In genomic region chr7:46714518-46714917, GRCm38 (mm10) we compare ENCODE assay signal across 8 mouse cellular contexts. TPM values are rescaled to one million over a fixed set of nuclear protein-coding genes. Genes with fewer than 3 reads are reported as not detected.
DNase-seq lines count a peak whose midpoint lies in the region; ATAC-seq and TF ChIP-seq lines count a peak whose summit lies in the region.

No protein-coding gene starts in this region.

- H3K9ac ChIP-seq in kidney, embryonic 16.5 days (replicated peaks; ENCODE audit: low read length): no peak overlapping the region

- ATAC-seq in kidney, embryonic 16.5 days (ENCODE audit: low FRiP score, low TSS enrichment): no peak

- 32% methylated on average over 6 of the region's 6 CpGs for WGBS in kidney, embryonic 16.5 days
- 27% methylated on average over 6 of the region's 6 CpGs for WGBS in olfactory bulb, adult 2 months

- DNase-seq in kidney, adult 18-20 months: peak; percentile 58
- peak; percentile 82 for DNase-seq in ES-CJ7 (ENCODE audit: low read depth, low spot score)
- peak; percentile 61 for DNase-seq in c-Kit-positive CD71-positive TER-119-negative erythroid progenitor cells, embryonic 14.5 days (ENCODE audit: low read depth)
- DNase-seq in gastrocnemius, postnatal 10 days: peak; percentile 57
- DNase-seq in left cerebral cortex, postnatal 25 days (ENCODE audit: low spot score in 2 of 2): peak; percentile 60 to 67
- peak; percentile 73 for DNase-seq in thymus, postnatal 0 days (ENCODE audit: low spot score)

- TF ChIP-seq POLR2A in olfactory bulb, adult 2 months (IDR thresholded peaks at IDR 0.05; ENCODE audit: insufficient read depth, low read depth, low read length): no peak

- H3K27me3 ChIP-seq in kidney, embryonic 16.5 days (ENCODE audit: insufficient read depth, low read length): no peaks in the 10 kb centered on the region

- no peak overlapping the region for H3K27ac ChIP-seq in kidney, embryonic 16.5 days (ENCODE audit: low read length)
- H3K27ac ChIP-seq in olfactory bulb, adult 2 months (ENCODE audit: insufficient read depth, low read depth, low read length): no peak overlapping the region

- no peaks in the 10 kb centered on the region for H3K9me3 ChIP-seq in kidney, embryonic 16.5 days (ENCODE audit: low read length)

- H3K4me1 ChIP-seq in kidney, embryonic 16.5 days (ENCODE audit: insufficient read depth, low read length): peaks cover 5% of the 10 kb centered on the region
- no peaks in the 10 kb centered on the region for H3K4me1 ChIP-seq in olfactory bulb, adult 2 months (ENCODE audit: control insufficient read depth, insufficient read depth, low read length)

- peak; percentile 49 for TF ChIP-seq CTCF in olfactory bulb, adult 2 months (IDR thresholded peaks at IDR 0.05; ENCODE audit: insufficient read depth, low read depth, low read length)

- no peak overlapping the region for H3K4me3 ChIP-seq in kidney, embryonic 16.5 days (ENCODE audit: low read length)
- no peak overlapping the region for H3K4me3 ChIP-seq in olfactory bulb, adult 2 months (ENCODE audit: insufficient read depth, low read depth, low read length)

- intact Hi-C loops in left cerebral cortex, postnatal 25 days (cut with DNase I): loop anchor here (1.0 to 10.0 kb wide), 2 partner anchors 57 to 320 kb away; partner anchors contain the start of gene Kcnc1

- no peak overlapping the region for H3K4me2 ChIP-seq in kidney, embryonic 16.5 days (replicated peaks; ENCODE audit: low read depth, low read length)

- no peaks in the 10 kb centered on the region for H3K36me3 ChIP-seq in kidney, embryonic 16.5 days (ENCODE audit: insufficient read depth, low read length)

RNA-seq across cellular contexts. Expression of gene Saa3, which starts 1.0 kb away (rescaled TPM):
- polyA plus RNA-seq in kidney, embryonic 16.5 days (2015; fragmentation: Nextera tagmentation; extraction: Ambion mirVana): 0.57 TPM in 1 of 2 replicates, not detected in the other
- total RNA-seq in gastrocnemius, postnatal 10 days (2021): not detected
- total RNA-seq in left cerebral cortex, postnatal 25 days (2021): under 1 TPM in 1 of 2 experiments, not detected in 1; 0.16 TPM
- polyA plus RNA-seq in olfactory bulb, adult 2 months (2012; ENCODE audit: insufficient read depth, insufficient read length, low replicate concordance, missing spikeins): not detected in 2 replicates
- 15.1 and 17.9 TPM in 2 replicates for polyA plus RNA-seq in thymus, postnatal 0 days (2015; fragmentation: Nextera tagmentation; extraction: Ambion mirVana)

RNA-seq across cellular contexts. Expression of gene Saal1, which starts 4.0 kb away (rescaled TPM):
- 33.3 and 34.1 TPM in 2 replicates for polyA plus RNA-seq in kidney, embryonic 16.5 days (2015; fragmentation: Nextera tagmentation; extraction: Ambion mirVana)
- total RNA-seq in gastrocnemius, postnatal 10 days (2021): 1 to 10 TPM; 4.9 to 7.0 TPM
- total RNA-seq in left cerebral cortex, postnatal 25 days (2021): 1 to 10 TPM; 8.0 TPM
- not detected in 2 replicates for polyA plus RNA-seq in olfactory bulb, adult 2 months (2012; ENCODE audit: insufficient read depth, insufficient read length, low replicate concordance, missing spikeins)
- polyA plus RNA-seq in thymus, postnatal 0 days (2015; fragmentation: Nextera tagmentation; extraction: Ambion mirVana): 27.1 and 30.4 TPM in 2 replicates

RNA-seq across cellular contexts. Expression of gene Saa4, which starts 17.9 kb away (rescaled TPM):
- 0.08 TPM in 1 of 2 replicates, not detected in the other for polyA plus RNA-seq in kidney, embryonic 16.5 days (2015; fragmentation: Nextera tagmentation; extraction: Ambion mirVana)
- not detected for total RNA-seq in gastrocnemius, postnatal 10 days (2021)
- not detected for total RNA-seq in left cerebral cortex, postnatal 25 days (2021)
- not detected in 2 replicates for polyA plus RNA-seq in olfactory bulb, adult 2 months (2012; ENCODE audit: insufficient read depth, insufficient read length, low replicate concordance, missing spikeins)
- polyA plus RNA-seq in thymus, postnatal 0 days (2015; fragmentation: Nextera tagmentation; extraction: Ambion mirVana): 0.08 and 0.18 TPM in 2 replicates

RNA-seq across cellular contexts. Expression of gene Saa1, which starts 28.3 kb away (rescaled TPM):
- 2.3 and 2.5 TPM in 2 replicates for polyA plus RNA-seq in kidney, embryonic 16.5 days (2015; fragmentation: Nextera tagmentation; extraction: Ambion mirVana)
- under 1 TPM in 1 of 2 experiments, not detected in 1; 0.70 TPM for total RNA-seq in gastrocnemius, postnatal 10 days (2021)
- not detected for total RNA-seq in left cerebral cortex, postnatal 25 days (2021)
- not detected in 2 replicates for polyA plus RNA-seq in olfactory bulb, adult 2 months (2012; ENCODE audit: insufficient read depth, insufficient read length, low replicate concordance, missing spikeins)
- 6.2 and 6.3 TPM in 2 replicates for polyA plus RNA-seq in thymus, postnatal 0 days (2015; fragmentation: Nextera tagmentation; extraction: Ambion mirVana)

RNA-seq across cellular contexts. Expression of gene Saa2, which starts 37.1 kb away (rescaled TPM):
- 0.63 TPM in 1 of 2 replicates, not detected in the other for polyA plus RNA-seq in kidney, embryonic 16.5 days (2015; fragmentation: Nextera tagmentation; extraction: Ambion mirVana)
- not detected for total RNA-seq in gastrocnemius, postnatal 10 days (2021)
- total RNA-seq in left cerebral cortex, postnatal 25 days (2021): not detected
- not detected in 2 replicates for polyA plus RNA-seq in olfactory bulb, adult 2 months (2012; ENCODE audit: insufficient read depth, insufficient read length, low replicate concordance, missing spikeins)
- 2.7 and 2.8 TPM in 2 replicates for polyA plus RNA-seq in thymus, postnatal 0 days (2015; fragmentation: Nextera tagmentation; extraction: Ambion mirVana)

Comparison
In these comparisons a context has a peak if more than half of its experiments do, and no peak if none do; other contexts are left out.
1. RNA of gene Saa3, which starts 1.0 kb away (polyA plus RNA-seq): 15.1 to 17.9 TPM in thymus, postnatal 0 days; 0.57 TPM in kidney, embryonic 16.5 days and not detected in olfactory bulb, adult 2 months; every median in the first group is over 10 times any median in the second.
2. Peak in every context shown above with its lines, with median percentiles within 50 percentile points of each other: DNase-seq.